Mouse (Mus musculus) G1E (cell line): ENCODE data around the gene Ptpn14.

Experiments used
- CTCF ChIP-seq: IDR thresholded peaks from 2 replicates; pipeline ENCODE4 v1.5.1; 2012; ENCODE audit warnings: low read depth, low read length, inconsistent platforms, mixed read lengths
- GATA1 ChIP-seq: IDR thresholded peaks from 2 replicates; pipeline ENCODE4 v1.6.1; 2012; ENCODE audit warnings: borderline replicate concordance, low read length, inconsistent platforms, mixed read lengths

- TF ChIP-seq GATA1, result no peak
- TF ChIP-seq CTCF, result no peak
These were observed 12.0 kb downstream of the Ptpn14 start for GRCm38 (mm10) chr1:189740075-189740474.
